Mouse (Mus musculus) stomach, postnatal 0 days (tissue): ENCODE measurements around the gene Atat1. TPM values are rescaled to one million over a fixed set of nuclear protein-coding genes. Genes with fewer than 3 reads are reported as not detected.

Source experiments
- ATAC-seq: fragments of 200-750 bp; cut with Nextera tagmentation; 2 replicates; pipeline ENCODE4 v1.8.0; 2017; ENCODE audit not compliant: low FRiP score, low TSS enrichment
- DNase-seq: peaks from one replicate; pipeline ENCODE4 v3.0.0-alpha.2; 2016; ENCODE audit warnings: low spot score
- H3K27ac ChIP-seq: fragments of 300-500 bp; sonication (generic); replicated peaks from 2 replicates; pipeline ENCODE4 v1.5.1; 2014; ENCODE audit warnings: mild to moderate bottlenecking, control low read depth
- H3K27me3 ChIP-seq: fragments of 300-500 bp; sonication (generic); 2 replicates; pipeline ENCODE4 v1.6.1; 2014; ENCODE audit warnings: low read length; ENCODE audit not compliant: control insufficient read depth, insufficient read depth
- H3K36me3 ChIP-seq: fragments of 300-500 bp; sonication (generic); 2 replicates; pipeline ENCODE4 v1.6.1; 2014; ENCODE audit warnings: low read length, mixed read lengths; ENCODE audit not compliant: control insufficient read depth, insufficient read depth
- H3K4me1 ChIP-seq: fragments of 300-500 bp; sonication (generic); replicated peaks from 2 replicates; pipeline ENCODE4 v1.6.1; 2014; ENCODE audit warnings: antibody characterized with exemption; ENCODE audit not compliant: control insufficient read depth, insufficient read depth
- H3K4me2 ChIP-seq: fragments of 300-500 bp; sonication (generic); replicated peaks from 2 replicates; pipeline ENCODE4 v1.6.1; 2014; ENCODE audit warnings: low read depth, mild to moderate bottlenecking, control low read depth, moderate library complexity
- H3K4me3 ChIP-seq: fragments of 300-500 bp; sonication (generic); 2 replicates; pipeline ENCODE4 v1.5.1; 2014; ENCODE audit warnings: low read depth, low read length, control low read depth
- H3K9ac ChIP-seq: fragments of 300-500 bp; sonication (generic); 2 replicates; pipeline ENCODE4 v1.6.1; 2014; ENCODE audit warnings: mild to moderate bottlenecking, low read length, control low read depth, mixed read lengths
- H3K9me3 ChIP-seq: fragments of 300-500 bp; sonication (generic); 2 replicates; pipeline ENCODE4 v1.6.1; 2016; ENCODE audit warnings: low read length; ENCODE audit not compliant: control insufficient read depth
- CTCF ChIP-seq: IDR thresholded peaks from 2 replicates; pipeline ENCODE4 v1.5.1; 2016; ENCODE audit warnings: antibody characterized with exemption, low read depth, mild to moderate bottlenecking, moderate library complexity
- EP300 ChIP-seq: optimal IDR thresholded peaks from 2 replicates; pipeline ENCODE3; 2016; ENCODE audit warnings: antibody characterized with exemption
- whole genome bisulfite sequencing: fragments of 180-500 bp; shearing (Covaris S2); extraction: QIAGEN DNeasy Blood & Tissue Kit; methylation state at CpG from one replicate; pipeline ENCODE4 v1.1.7; 2014; 5-methylcytosine and 5-hydroxymethylcytosine counted together
- polyA plus RNA-seq: library from polyadenylated mRNA; unstranded; fragments of >200 nt; fragmentation: Nextera tagmentation; extraction: Ambion mirVana; gene quantifications from 2 replicates; pipeline ENCODE4 v1.2.1, GENCODE M21; 2015

The Atat1 gene
- polyA plus RNA-seq, 1 experiment from 2014 or later: 12.7 TPM

GRCm38 (mm10) chr17:35864832-35865353 is 45.0 kb downstream of the Atat1 start:
- H3K4me1 ChIP-seq: no peaks in the 10 kb centered on the region; the same call in 1 of the 2 replicates
- H3K27ac ChIP-seq: peak overlapping the region; percentile 94
- no peak for TF ChIP-seq CTCF
- TF ChIP-seq EP300: no peak
- peak overlapping the region; percentile 60 for H3K4me3 ChIP-seq
- 27% methylated on average over 10 of the region's 10 CpGs for WGBS
- H3K27me3 ChIP-seq: no peaks in the 10 kb centered on the region
- H3K4me2 ChIP-seq: peak overlapping the region; percentile 85
- H3K9ac ChIP-seq: peak overlapping the region; percentile 77; the same call in 1 of the 2 replicates
- ATAC-seq: no peak
- no peak for DNase-seq
- H3K36me3 ChIP-seq: no peaks in the 10 kb centered on the region
- no peaks in the 10 kb centered on the region for H3K9me3 ChIP-seq

GRCm38 (mm10) chr17:35861198-35861857 is 48.5 kb downstream of the Atat1 start, which contains the start of gene Nrm:
Gene Nrm, plus strand, starts transcription at chr17:35861318.
- TF ChIP-seq EP300 (no peak), CTCF (peak; percentile 73)
- WGBS: under 1% methylated on average over 40 of the region's 47 CpGs
- Histone ChIP-seq H3K4me3 (peak within 1 kb of the TSS; percentile 76), H3K9ac (peak within 1 kb of the TSS; percentile 71), H3K4me1 (no peaks in the 10 kb centered on the region), H3K4me2 (peak within 1 kb of the TSS; percentile 66), H3K27ac (peak within 1 kb of the TSS; percentile 85), H3K27me3 (no peaks in the 10 kb centered on the region), H3K9me3 (no peaks in the 10 kb centered on the region), H3K36me3 (peaks cover 3% of the 10 kb centered on the region)
- ATAC-seq: peak; percentile 92
- peak; percentile 92 for DNase-seq

- peak overlapping the region; percentile 85 for H3K27ac ChIP-seq
- 0 out of 2 replicates have a peak, but pooled peaks have one; percentile 3 for ATAC-seq
- no peak for DNase-seq
- H3K9me3 ChIP-seq: no peaks in the 10 kb centered on the region
- TF ChIP-seq EP300: no peak
- no peak for TF ChIP-seq CTCF
- H3K27me3 ChIP-seq: no peaks in the 10 kb centered on the region
- 4% methylated on average over 12 of the region's 12 CpGs for WGBS
- peak overlapping the region; percentile 66 for H3K4me2 ChIP-seq
- peaks cover 3% of the 10 kb centered on the region for H3K36me3 ChIP-seq
- peak overlapping the region; percentile 71 for H3K9ac ChIP-seq
- no peaks in the 10 kb centered on the region for H3K4me1 ChIP-seq
- peak overlapping the region; percentile 76 for H3K4me3 ChIP-seq
Observed at GRCm38 (mm10) chr17:35860831-35861197, 49.1 kb downstream of the Atat1 start.

GRCm38 (mm10) chr17:35859835-35860234 is 50.0 kb downstream of the Atat1 start:
- no peaks in the 10 kb centered on the region for H3K4me1 ChIP-seq
- 73% methylated on average over 2 of the region's 2 CpGs for WGBS
- TF ChIP-seq EP300 (no peak), CTCF (no peak)

GRCm38 (mm10) chr17:35859371-35859770 is 50.5 kb downstream of the Atat1 start:
- no peaks in the 10 kb centered on the region for H3K9me3 ChIP-seq
- H3K27me3 ChIP-seq: no peaks in the 10 kb centered on the region
- TF ChIP-seq EP300 (no peak), CTCF (no peak)
- DNase-seq (no peak), ATAC-seq (no peak)
- no peak overlapping the region for H3K4me2 ChIP-seq
- no peak overlapping the region for H3K27ac ChIP-seq
- H3K4me3 ChIP-seq: no peak overlapping the region
- WGBS: 92% methylated on average over 1 of the region's 1 CpGs
- no peaks in the 10 kb centered on the region for H3K4me1 ChIP-seq
- H3K9ac ChIP-seq: no peak overlapping the region
- H3K36me3 ChIP-seq: peaks cover 3% of the 10 kb centered on the region

More at GRCm38 (mm10) chr17:35859835-35860234, 50.0 kb downstream of the Atat1 start:
- DNase-seq (no peak), ATAC-seq (no peak)
- Histone ChIP-seq H3K9ac (no peak overlapping the region), H3K27ac (no peak overlapping the region), H3K4me3 (no peak overlapping the region), H3K36me3 (peaks cover 3% of the 10 kb centered on the region), H3K9me3 (no peaks in the 10 kb centered on the region), H3K27me3 (no peaks in the 10 kb centered on the region), H3K4me2 (no peak overlapping the region)

GRCm38 (mm10) chr17:35850974-35851373 is 58.9 kb downstream of the Atat1 start:
- TF ChIP-seq EP300 (no peak), CTCF (no peak)
- 83% methylated on average over 3 of the region's 3 CpGs for WGBS
- Histone ChIP-seq H3K27ac (no peak overlapping the region), H3K4me3 (no peak overlapping the region), H3K4me2 (no peak overlapping the region), H3K9ac (no peak overlapping the region), H3K36me3 (peaks cover 25% of the 10 kb centered on the region), H3K4me1 (no peaks in the 10 kb centered on the region), H3K9me3 (no peaks in the 10 kb centered on the region), H3K27me3 (no peaks in the 10 kb centered on the region)
- ATAC-seq (no peak), DNase-seq (no peak)
